ENCODE assay signal across 15 mouse cellular contexts in genomic region chr7:123330506-123330905, GRCm38 (mm10). TPM values are rescaled to one million over a fixed set of nuclear protein-coding genes. Genes with fewer than 3 reads are reported as not detected.
A peak's percentile ranks its signal among the peaks of the same experiment; 100 is the strongest.
DNase-seq lines count a peak whose midpoint lies in the region; ATAC-seq lines count a peak whose summit lies in the region.
"Had no signal": no experiment of that assay in that cellular context is flagged by ENCODE, and none has a peak within 500 bp of the region (broad histone marks: within the 10 kb centered on the region; RNA-seq: fewer than 3 reads in every experiment).

No protein-coding gene starts in this region.

- no peak overlapping the region for H3K9ac ChIP-seq in forebrain, embryonic 11.5 days (ENCODE audit: low read length)
- H3K9ac ChIP-seq: midbrain, embryonic 13.5 days; neural tube, embryonic 12.5 days had no signal

- H3K9me3 ChIP-seq in forebrain, embryonic 11.5 days (ENCODE audit: control insufficient read depth, low read length) = no peaks in the 10 kb centered on the region
- H3K9me3 ChIP-seq: midbrain, embryonic 13.5 days; neural tube, embryonic 12.5 days had no signal

- H3K27ac ChIP-seq in forebrain, embryonic 11.5 days (ENCODE audit: low read depth, low read length) = no peak overlapping the region
- H3K27ac ChIP-seq: midbrain, embryonic 13.5 days; neural tube, embryonic 12.5 days had no signal

- H3K4me3 ChIP-seq in forebrain, embryonic 11.5 days (ENCODE audit: low read depth, low read length) = no peak overlapping the region
- H3K4me3 ChIP-seq: erythroblast, embryonic 14.5 days; midbrain, embryonic 13.5 days; neural tube, embryonic 12.5 days had no signal

- no peaks in the 10 kb centered on the region for H3K27me3 ChIP-seq in forebrain, embryonic 11.5 days (ENCODE audit: control insufficient read depth, insufficient read depth, low read length)
- H3K27me3 ChIP-seq: midbrain, embryonic 13.5 days; neural tube, embryonic 12.5 days had no signal

- no peak overlapping the region for H3K4me2 ChIP-seq in forebrain, embryonic 11.5 days (ENCODE audit: low read depth, low read length, severe bottlenecking)
- H3K4me2 ChIP-seq: midbrain, embryonic 13.5 days; neural tube, embryonic 12.5 days had no signal

- peak; percentile 96 for DNase-seq in heart, adult 11 months
- DNase-seq in heart, adult 8-10 months (ENCODE audit: low spot score) = no peak
- DNase-seq in B cell, adult 2 months = peak; percentile 76 to 79
- no peak for DNase-seq in thymus, adult 18-20 months
- no peak for DNase-seq in urinary bladder, postnatal 25 days (ENCODE audit: low spot score)
- no peak for DNase-seq in forebrain, embryonic 11.5 days (ENCODE audit: low spot score)
- DNase-seq: cerebellum, adult 9-10 months; heart, postnatal 36 days; lung, adult 18-20 months had no signal

- 88% methylated on average over 9 of the region's 9 CpGs for WGBS in forebrain, embryonic 11.5 days

- no peaks in the 10 kb centered on the region for H3K36me3 ChIP-seq in forebrain, embryonic 11.5 days (ENCODE audit: control insufficient read depth, insufficient read depth, low read length)

- peak; percentile 90 for ATAC-seq in granulocyte monocyte progenitor cell, adult 5-6 weeks (replicated peaks; ENCODE audit: poor library complexity, severe bottlenecking)
- peak; percentile 87 for ATAC-seq in neutrophil, adult 5-6 weeks (ENCODE audit: extremely low read depth, insufficient number of reproducible peaks, low FRiP score, poor library complexity, severe bottlenecking)
- ATAC-seq in forebrain, embryonic 11.5 days (replicated peaks; ENCODE audit: low FRiP score) = no peak
- ATAC-seq: activated CD4-positive, CD25-positive, alpha-beta regulatory T cell, adult 4 months; midbrain, embryonic 13.5 days had no signal

- H3K4me1 ChIP-seq in forebrain, embryonic 11.5 days (replicated peaks; ENCODE audit: control insufficient read depth, insufficient read depth, low read length) = no peaks in the 10 kb centered on the region
- H3K4me1 ChIP-seq: midbrain, embryonic 13.5 days; neural tube, embryonic 12.5 days had no signal

RNA-seq across cellular contexts. Expression of gene Lcmt1, which starts 39.1 kb away (rescaled TPM):
- total RNA-seq in heart, adult 8-10 months (2022) = 10 to 100 TPM; 19.4 to 24.9 (median 20.9) TPM
- 36.7 and 44.7 TPM in 2 replicates for total RNA-seq in granulocyte monocyte progenitor cell, adult 5-6 weeks (2014; fragmentation: Nextera tagmentation)
- 37.2 and 54.8 TPM in 2 replicates for total RNA-seq in granulocyte monocyte progenitor cell, adult 5-6 weeks (2017)
- total RNA-seq in neutrophil, adult 5-6 weeks (2017) = 9.0 and 11.1 TPM in 2 replicates
- polyA plus RNA-seq in forebrain, embryonic 11.5 days (2014; fragmentation: Nextera tagmentation; extraction: Ambion mirVana) = 60.6 and 63.5 TPM in 2 replicates

RNA-seq across cellular contexts. Expression of gene Arhgap17, which starts 39.2 kb away (rescaled TPM):
- total RNA-seq in heart, adult 8-10 months (2022) = 10 to 100 TPM; 13.5 to 18.1 (median 14.5) TPM
- total RNA-seq in granulocyte monocyte progenitor cell, adult 5-6 weeks (2014; fragmentation: Nextera tagmentation) = 95.5 and 117 TPM in 2 replicates
- 28.7 and 33.8 TPM in 2 replicates for total RNA-seq in granulocyte monocyte progenitor cell, adult 5-6 weeks (2017)
- total RNA-seq in neutrophil, adult 5-6 weeks (2017) = 105 and 107 TPM in 2 replicates
- polyA plus RNA-seq in forebrain, embryonic 11.5 days (2014; fragmentation: Nextera tagmentation; extraction: Ambion mirVana) = 32.4 and 35.6 TPM in 2 replicates

Comparison
In these comparisons a context has a peak if more than half of its experiments do, and no peak if none do; other contexts are left out.
1. DNase-seq: peak in heart, adult 11 months (single experiment) and B cell, adult 2 months (2 of 2); none in heart, adult 8-10 months (single experiment), thymus, adult 18-20 months (0 of 2), urinary bladder, postnatal 25 days (single experiment) and forebrain, embryonic 11.5 days (single experiment).